Mouse (Mus musculus) adrenal gland, postnatal 25 days (tissue): ENCODE results near the gene Gpr37l1. TPM values are rescaled to one million over a fixed set of nuclear protein-coding genes. Genes with fewer than 3 reads are reported as not detected.

ENCODE experiments used
- DNase-seq: peaks from one replicate; pipeline ENCODE4 v3.0.0; 2021; ENCODE audit warnings: mixed read lengths
- total RNA-seq: library from RNA; stranded (reverse); gene quantifications from 2 replicates; pipeline ENCODE4 v1.2.3, GENCODE M21; 2021

Gene Gpr37l1
- total RNA-seq, 1 experiment from 2014 or later: 0.67 TPM

- no peak for DNase-seq
These were observed 19.8 kb downstream of the Gpr37l1 start for GRCm38 (mm10) chr1:135147702-135148058.

DNA sequence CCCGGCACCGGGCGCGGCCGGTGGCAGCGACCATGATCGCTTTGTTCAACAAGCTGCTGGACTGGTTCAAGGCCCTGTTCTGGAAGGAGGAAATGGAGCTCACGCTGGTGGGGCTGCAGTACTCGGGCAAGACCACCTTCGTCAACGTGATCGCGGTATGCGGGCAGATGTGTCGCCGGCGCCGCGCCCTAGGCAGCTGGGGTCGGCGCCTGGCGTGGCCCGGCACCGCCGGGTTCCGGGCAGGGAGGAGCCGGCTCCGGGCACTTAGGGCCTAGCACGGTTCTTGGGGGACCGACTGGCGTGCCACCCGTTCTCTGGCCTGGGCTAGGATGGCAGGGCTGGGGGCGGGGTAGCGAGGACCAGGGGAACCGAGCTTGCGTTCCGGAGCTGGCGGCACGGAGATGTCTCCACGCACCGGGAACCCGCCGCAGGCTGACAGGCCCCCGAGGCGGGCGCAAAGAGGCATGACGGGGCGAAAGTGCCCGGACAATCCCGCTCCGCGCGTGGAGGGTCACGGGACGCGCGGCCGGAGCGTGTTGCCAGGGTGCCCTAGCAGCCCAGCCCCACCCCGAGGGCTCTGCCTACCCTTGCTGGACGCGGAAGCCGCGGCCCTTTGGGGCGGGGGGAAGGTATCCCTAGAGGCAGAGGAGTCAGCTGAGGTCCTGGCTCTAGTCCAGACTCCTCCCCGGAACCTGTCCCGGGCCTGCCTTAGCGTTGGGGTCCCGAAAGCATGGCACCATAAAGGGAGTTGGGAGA is 20.4 kb downstream of the Gpr37l1 start:
- peak; percentile 89 for DNase-seq

DNA sequence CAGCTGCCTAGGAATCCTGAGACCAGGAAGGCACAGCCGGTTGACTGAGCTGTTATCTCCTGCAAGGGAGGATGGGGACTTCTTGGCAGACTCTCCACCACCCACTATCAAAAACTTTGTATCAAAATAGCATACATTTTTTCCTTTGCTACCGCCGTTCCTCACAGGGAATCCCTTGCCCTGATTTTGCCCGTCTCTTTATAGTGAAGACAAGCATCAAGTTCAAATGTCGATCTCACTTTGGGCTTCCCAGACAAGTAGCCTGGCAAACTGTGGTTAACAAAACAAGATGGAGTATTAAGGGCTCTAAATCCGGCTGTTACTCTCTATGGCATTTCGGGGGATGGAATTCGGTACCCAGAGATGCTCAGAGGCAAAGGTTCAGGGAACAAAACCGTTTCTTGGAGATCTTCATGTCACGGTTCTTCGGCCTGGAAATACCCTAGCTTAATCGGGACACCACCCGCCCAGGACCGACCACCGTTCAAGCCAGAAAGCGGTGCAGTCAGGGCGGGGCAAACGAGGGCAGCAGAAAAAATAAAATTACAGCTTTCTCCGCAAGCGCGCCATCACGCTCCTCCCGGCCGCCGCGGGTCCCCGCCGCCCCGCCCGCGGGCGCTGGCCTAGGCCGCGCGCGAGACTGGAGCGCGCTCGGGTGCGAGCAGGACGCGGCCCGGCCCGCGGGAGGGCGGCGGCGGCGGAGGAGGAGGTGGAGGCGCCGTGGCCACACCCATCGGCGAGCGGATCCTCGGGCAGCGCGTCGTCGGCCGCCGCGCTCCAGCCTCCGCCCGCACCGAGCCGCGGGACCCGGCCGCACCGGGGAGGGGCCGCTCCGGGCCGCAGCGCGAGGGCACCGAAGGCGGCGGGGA is 21.2 kb downstream of the Gpr37l1 start, which contains the start of gene Arl8a:
TSS of gene Arl8a (plus strand) at position 748 of the 869 bp plus-strand sequence.
- DNase-seq: peak; percentile 92

DNA sequence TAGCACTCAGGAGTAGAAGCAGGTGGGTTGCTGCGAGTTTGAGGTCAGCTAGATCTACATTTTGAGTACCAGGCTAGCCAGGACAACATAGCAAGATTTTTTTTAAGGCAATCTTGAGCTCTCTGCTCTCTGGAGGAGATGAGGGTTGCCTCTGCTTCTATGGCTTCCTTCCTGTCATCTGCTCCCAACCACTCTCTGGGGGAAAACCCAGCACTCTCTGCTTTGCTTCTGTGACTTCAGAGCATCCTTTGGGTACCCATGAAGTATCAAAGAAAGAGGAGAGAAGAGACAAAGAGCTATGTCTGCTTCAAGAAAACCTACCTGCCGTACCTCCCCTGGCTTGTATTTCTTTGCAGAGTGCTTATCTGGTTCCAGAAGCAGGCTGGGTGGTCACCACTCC is 23.5 kb downstream of the Gpr37l1 start:
- no peak for DNase-seq

DNA sequence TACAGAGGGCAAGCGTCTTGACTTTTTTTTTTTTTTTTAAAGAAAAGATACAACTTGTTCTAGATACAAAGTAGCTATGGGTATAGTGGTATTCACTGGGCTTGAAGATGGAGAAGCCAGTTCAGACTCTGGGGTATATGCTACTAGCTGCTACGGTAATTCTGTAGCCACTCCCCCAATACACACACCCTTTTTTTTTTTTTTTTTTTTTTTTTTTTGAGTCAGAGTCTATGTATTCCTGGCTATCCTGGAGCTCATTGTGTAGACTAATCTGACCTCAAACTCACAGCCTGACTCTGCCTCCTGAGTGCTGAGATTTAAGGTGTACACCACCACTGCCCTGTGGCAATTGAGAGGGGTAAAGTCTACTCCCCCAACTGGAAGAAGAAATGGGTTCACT is 25.0 kb downstream of the Gpr37l1 start:
- no peak for DNase-seq

DNA sequence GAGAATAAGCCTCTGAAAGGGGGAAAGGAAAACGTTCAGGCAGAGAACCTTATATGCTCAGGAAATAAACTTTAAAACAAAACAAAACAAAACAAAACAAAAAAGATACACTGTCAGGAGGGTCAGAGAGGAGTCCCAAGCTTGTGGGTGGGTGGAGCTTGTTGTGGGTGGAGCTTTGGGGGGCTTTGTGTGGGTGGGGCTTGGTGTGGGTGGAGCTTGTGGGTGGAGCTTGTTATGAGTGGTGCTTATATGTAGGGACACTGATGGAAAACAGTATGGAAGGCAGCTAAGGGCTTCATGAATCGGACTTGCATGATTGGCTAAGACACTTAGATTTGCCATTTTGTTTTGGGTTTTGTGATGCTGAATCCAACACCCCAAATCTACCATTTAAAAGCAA is 27.6 kb downstream of the Gpr37l1 start:
- no peak for DNase-seq

DNA sequence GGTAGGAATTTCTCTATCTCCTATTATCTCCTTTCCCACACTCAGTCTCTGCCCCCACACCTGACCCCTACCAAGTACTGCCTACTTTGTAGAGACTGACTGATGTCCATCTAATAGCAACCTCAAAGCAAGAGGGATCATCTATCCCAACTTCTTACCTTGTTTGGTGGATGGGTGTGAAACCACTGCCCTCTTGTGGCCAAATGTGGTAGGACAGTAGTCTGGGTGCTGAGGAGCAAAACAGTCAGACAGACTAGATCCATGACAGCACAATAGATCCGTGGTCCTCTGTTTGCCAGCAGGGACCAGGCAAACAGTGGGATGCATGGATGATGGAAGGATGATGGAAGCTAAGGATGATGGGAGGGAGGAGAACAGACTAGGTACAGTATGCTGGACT is 31.0 kb downstream of the Gpr37l1 start:
- DNase-seq: peak; percentile 51

DNA sequence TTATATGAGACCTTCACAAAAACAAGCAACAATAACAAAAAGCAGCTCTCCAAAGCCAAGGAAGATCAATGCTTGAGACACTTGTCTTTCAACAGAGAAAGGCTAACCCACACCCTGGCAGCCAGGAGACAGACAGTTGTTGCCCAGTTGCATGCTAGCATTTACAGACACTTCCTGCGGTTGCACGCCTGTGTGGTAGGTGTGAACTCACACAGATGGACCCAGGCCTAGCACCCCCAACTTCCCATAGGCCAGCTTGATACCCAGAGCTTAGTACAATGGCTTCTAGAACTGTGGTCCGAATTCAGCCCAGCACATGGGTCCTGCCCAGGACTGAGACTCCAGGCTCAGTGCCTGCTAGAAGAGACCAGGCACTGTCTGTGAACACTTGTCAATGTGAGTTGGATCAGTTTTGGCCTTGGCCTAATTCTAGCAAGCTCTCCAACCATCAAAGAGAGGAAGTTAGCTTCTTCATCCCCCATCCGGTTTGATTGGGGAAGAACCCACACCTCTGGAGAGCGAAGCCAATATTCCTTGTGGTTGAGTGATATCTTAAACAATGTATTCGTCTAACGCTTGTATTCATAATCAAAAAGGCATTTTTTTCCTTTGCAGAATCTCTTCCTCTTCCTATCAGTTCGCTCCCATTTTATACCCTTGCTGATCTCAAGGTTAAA is 32.2 kb downstream of the Gpr37l1 start:
- DNase-seq: no peak

DNA sequence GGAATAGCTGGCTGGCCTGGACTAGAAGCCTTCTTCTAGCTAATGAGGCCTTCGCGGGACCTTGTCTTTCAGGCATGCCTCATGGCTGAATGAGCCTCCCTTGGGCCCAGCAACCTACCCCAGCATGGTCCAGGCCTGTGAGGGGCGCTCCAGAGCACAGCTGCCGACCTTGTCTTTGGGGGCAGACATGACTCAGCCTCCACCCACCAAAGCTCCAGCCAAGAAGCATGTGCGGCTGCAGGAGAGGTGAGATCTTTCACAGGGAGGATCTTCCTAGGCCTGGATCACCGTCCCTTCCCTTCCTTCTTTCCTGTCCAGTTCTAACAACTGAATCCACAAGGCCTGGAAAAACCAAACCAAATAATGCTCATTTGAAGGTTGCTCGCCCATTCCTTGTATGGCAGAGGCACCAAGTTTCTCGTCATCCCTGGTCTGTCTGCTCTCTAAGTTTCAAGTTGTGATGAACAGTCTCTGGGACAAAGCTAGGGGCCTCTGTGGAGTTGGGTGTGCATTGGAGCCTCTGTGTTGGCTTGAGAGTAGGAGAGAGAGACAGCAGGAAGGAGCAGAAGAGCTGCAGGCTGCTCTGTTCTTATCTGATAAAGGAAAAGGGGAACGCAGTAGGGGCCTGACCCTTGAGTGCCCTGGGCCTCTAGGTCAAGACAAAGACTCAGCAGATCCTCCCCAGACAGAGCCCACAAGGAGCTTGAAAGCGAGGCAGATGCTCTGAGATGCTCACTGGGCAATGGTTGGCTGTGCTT is 33.6 kb downstream of the Gpr37l1 start:
- DNase-seq: no peak

- DNase-seq: no peak
These were observed 34.5 kb downstream of the Gpr37l1 start for GRCm38 (mm10) chr1:135132893-135133369.

DNA sequence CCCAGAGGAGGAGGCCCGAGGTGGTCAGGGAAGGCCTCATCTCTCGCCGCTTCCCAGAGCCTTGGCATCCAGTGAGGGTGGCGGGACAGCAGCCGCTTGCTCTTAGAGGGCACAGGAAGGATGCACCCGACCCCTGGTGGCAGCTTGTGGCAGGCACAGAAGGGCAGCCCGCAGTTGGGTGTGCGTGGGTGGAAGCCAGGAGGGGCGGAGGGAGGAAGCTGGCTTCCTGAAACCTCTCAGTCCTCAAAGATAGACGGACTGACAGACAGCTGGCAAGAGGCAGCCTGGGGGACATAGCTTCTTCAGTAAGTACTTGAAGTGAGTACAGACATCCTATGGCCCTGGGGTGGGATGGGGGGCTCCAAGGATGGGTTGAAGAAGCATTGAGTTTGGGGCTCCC is 35.0 kb downstream of the Gpr37l1 start, which contains the start of gene Ptpn7:
TSS of gene Ptpn7 (plus strand) at position 228 of the 400 bp plus-strand sequence.
- peak; percentile 79 for DNase-seq

GRCm38 (mm10) chr1:135131560-135131959 is 35.9 kb downstream of the Gpr37l1 start:
- DNase-seq: no peak

DNA sequence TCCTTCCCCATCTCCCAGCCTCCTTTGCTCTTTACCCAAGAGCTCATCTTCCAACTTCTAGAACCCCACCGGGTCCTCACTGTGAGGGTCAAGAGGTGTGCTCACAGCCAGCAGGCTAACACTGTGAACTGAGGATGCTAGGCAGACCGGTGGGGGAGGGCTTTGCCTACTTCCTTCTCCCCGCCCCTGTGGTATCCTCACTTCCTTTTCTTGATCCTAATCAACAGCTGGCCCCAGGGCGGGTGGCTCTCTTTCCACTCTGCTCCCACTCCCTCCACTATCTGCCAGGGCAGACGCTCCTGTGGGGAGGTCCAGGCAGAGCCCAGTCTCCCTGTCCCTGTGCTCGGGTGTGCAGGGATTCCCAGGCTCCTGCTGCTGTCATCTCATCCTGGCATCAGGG is 36.4 kb downstream of the Gpr37l1 start:
- DNase-seq: no peak

DNA sequence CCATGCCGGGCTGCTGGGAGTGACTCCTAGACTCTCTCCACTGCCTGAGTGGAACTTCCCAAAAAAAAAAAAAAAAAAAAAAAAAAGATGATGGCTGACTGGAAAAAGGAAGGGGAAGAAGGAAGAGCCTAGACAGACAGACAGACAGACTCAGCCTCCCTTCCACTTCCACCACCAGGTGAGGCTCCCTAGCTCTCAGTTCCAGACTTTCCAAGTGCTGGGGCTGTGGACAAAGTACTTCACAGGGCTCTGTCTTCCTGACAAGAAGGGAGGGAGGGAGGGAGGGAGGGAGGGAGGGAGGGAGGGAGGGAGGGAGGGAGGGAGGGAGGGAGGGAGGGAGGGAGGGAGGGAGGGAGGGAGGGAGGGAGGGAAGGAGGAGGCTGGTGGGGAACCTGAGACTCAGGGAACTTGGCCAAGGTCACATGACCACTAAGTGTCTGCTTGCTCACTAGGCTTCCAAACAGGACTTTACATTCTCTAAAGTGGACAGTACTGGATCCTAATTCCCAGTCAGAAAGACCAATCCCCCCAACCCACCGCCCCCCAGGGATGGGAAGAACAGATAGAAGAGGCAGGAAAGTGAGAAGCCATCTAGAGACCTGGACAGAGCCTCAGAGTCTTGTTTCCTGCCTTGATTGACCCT is 37.0 kb downstream of the Gpr37l1 start:
- DNase-seq: no peak

DNA sequence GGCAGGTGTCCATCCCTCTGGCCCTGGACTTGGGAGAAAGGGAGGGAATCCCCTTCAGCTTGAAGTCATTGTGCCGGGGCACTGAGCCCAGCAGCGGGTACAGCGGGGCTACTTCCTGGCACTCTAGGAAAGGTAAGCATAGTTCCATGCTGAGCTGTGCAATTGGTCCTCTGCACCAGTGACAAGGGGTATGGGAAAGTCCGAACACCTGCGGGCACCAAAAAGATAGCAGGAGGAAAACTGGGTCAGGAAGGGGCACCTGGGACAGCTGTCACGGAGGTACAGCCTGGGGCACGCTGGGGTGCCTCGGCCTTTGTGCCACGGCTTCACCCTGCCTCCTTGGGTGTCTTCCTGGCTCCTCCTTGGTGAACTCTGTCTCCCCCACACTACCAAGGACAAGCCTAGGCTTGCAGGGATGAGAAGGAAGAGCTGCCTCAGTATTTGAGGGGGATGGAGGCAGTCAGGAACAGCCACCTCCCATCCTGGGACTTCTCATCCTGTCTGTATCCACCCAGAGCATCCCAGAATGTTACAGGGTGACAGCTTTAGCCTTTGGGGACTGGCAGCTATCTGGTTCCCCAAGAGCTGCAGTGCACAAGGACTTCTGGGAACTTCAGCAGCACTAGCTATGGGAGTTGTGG is 37.8 kb downstream of the Gpr37l1 start:
- DNase-seq: no peak

- no peak for DNase-seq
These were observed 38.5 kb downstream of the Gpr37l1 start for GRCm38 (mm10) chr1:135128986-135129385.

DNA sequence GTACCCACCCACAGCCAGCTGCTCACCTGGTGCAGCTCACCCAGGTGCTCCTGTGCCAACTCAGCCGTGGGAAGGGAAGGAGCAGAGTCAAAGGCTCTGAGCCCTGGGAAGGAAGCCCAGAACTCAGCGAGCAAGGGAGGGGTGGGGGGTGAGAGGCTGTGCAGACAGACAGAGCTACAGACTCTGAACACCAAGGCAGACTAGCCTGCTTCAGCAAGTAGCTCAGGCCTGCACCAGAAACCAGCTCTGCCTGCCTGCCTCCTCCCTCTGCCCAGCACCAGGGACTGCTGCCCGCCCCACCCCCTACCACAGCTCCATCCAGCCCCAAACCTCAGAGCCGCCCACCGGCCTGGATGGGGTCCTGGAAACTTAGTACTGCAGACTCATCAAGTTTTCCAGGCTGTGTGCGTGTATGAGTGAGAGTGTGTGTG is 39.5 kb downstream of the Gpr37l1 start:
- no peak for DNase-seq

DNA sequence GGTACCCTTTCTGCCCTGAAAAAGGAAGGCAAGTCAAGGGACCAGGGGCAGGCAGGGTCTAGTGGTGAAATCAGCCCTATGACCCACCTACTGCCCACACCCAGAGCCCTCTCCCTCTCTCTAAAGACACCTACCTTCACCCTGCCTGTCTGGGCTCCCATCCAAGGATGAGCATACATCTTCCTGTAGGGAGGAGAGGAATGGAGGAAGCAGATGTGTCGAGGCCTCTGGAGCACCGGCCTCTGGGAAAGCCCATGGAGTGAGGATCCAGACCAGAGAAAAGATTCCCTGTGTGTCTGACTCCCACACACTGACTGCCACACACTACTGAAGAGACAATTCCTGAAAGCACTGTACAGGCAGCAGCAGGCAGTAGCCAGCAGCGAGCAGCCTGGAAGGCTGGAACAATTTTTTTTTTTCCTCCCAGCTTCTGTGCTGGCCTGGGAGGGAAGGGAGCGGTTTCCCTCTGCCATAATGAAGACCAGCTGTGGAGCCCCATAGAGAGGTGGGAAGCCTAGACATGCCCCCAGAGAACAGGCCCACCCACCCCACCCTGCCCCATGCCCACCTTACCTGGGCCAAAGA is 40.9 kb downstream of the Gpr37l1 start:
- no peak for DNase-seq

- DNase-seq: no peak
These were observed 41.5 kb downstream of the Gpr37l1 start for GRCm38 (mm10) chr1:135125990-135126389.
